Mouse (Mus musculus): ENCODE results near the gene Evi2b. TPM values are rescaled to one million over a fixed set of nuclear protein-coding genes. Genes with fewer than 3 reads are reported as not detected.

Evi2b gene
- polyA plus RNA-seq, 1 experiment = 0.26 TPM

GRCm38 (mm10) chr11:79468097-79468496 is 55.5 kb downstream of the Evi2b start:
- H3K27me3 ChIP-seq (ENCODE audit: control insufficient read depth, insufficient read depth, insufficient read length) = no peaks in the 10 kb centered on the region
- peaks cover 48% of the 10 kb centered on the region for H3K36me3 ChIP-seq (ENCODE audit: control insufficient read depth, insufficient read depth)
- H3K4me3 ChIP-seq = no peak overlapping the region
- no peak overlapping the region for H3ac ChIP-seq (ENCODE audit: control insufficient read depth, insufficient read length)
- TF ChIP-seq TCF3 (IDR thresholded peaks at IDR 0.05; ENCODE audit: insufficient read length, low read depth) (no peak), TCF12 (IDR thresholded peaks at IDR 0.05; ENCODE audit: insufficient read depth, poor library complexity, severe bottlenecking) (no peak), MAX (IDR thresholded peaks at IDR 0.05; ENCODE audit: low read depth) (no peak), USF1 (IDR thresholded peaks at IDR 0.05; ENCODE audit: low read depth) (no peak)
- no peak overlapping the region for H3K4me2 ChIP-seq (ENCODE audit: low read depth)
- H3K79me2 ChIP-seq (ENCODE audit: control insufficient read depth, insufficient read depth) = no peaks in the 10 kb centered on the region

Other genes with a start within 250 kb of the Evi2b start
- gene Gm9964, start 226.9 kb downstream of the Evi2b start, polyA plus RNA-seq (2012; fragmentation: generic; extraction: Trizol) = not detected
- 8.2 TPM for gene Nf1, start 184.1 kb downstream of the Evi2b start, polyA plus RNA-seq (2012; fragmentation: generic; extraction: Trizol)
- 0.05 TPM for gene Omg, start 19.7 kb downstream of the Evi2b start, polyA plus RNA-seq (2012; fragmentation: generic; extraction: Trizol)
- gene Evi2, start 6.8 kb upstream of the Evi2b start, polyA plus RNA-seq (2012; fragmentation: generic; extraction: Trizol) = 0.06 TPM
- gene Evi2a, start 6.8 kb upstream of the Evi2b start, polyA plus RNA-seq (2012; fragmentation: generic; extraction: Trizol) = 10.7 TPM
- 0.04 TPM for gene Rab11fip4, start 67.5 kb upstream of the Evi2b start, polyA plus RNA-seq (2012; fragmentation: generic; extraction: Trizol)

Data from myocyte (in vitro differentiated cells).